Mouse (Mus musculus): ENCODE data around the gene Slc19a2. TPM values are rescaled to one million over a fixed set of nuclear protein-coding genes. Genes with fewer than 3 reads are reported as not detected.
A peak's percentile ranks its signal among the peaks of the same experiment; 100 is the strongest.
"Not testable (repeated sequence)": the region's sequence is repeated elsewhere in the genome, so short reads cannot be mapped to it uniquely, and the experiment has no call there.

Gene Slc19a2
- polyA plus RNA-seq, 1 experiment from 2014 or later: 8.0 TPM

DNA sequence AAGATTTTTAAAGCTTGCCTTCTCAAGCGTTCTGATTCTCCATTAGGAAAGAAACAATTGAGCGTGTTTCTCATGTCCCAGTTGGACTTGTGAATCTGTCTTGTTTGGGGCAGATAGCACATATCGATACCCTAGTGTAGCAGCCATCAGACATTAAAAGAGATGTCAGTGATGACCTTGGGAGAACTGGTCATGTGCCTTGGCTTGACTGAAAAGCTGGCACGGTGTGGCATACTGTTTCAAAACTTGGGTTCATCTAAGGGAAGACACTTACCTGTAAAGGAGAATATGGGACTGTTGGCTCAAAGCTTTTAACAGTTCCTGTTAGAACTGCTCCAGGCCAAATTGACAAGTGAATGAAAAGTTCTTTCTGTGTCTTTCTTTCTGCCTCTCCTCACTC, 28.6 kb upstream of the Slc19a2 start:
- 87% methylated on average over 4 of the region's 4 CpGs for WGBS
- no peak overlapping the region for H3K4me2 ChIP-seq (ENCODE audit: low read length)
- no peaks in the 10 kb centered on the region for H3K36me3 ChIP-seq (ENCODE audit: control insufficient read depth, insufficient read depth)
- H3K9ac ChIP-seq (replicated peaks; ENCODE audit: low read depth, low read length): no peak overlapping the region
- no peak overlapping the region for H3K4me3 ChIP-seq (replicated peaks; ENCODE audit: low read length)
- no peak overlapping the region for H3K27ac ChIP-seq (ENCODE audit: low read length)
- 0 out of 2 replicates have a peak, but pooled peaks cover 2% of the 10 kb centered on the region for H3K27me3 ChIP-seq (replicated peaks; ENCODE audit: control insufficient read depth, insufficient read depth, low read length)
- peaks cover 4% of the 10 kb centered on the region; the same call in 1 of the 2 replicates for H3K4me1 ChIP-seq (replicated peaks; ENCODE audit: control insufficient read depth, insufficient read depth, low read length)
- no peaks in the 10 kb centered on the region for H3K9me3 ChIP-seq (ENCODE audit: control insufficient read depth, low read length)
- ATAC-seq: no peak

GRCm38 (mm10) chr1:164223089-164223488, 25.8 kb upstream of the Slc19a2 start:
- H3K9me3 ChIP-seq (ENCODE audit: control insufficient read depth, low read length): no peaks in the 10 kb centered on the region
- no peak overlapping the region for H3K9ac ChIP-seq (replicated peaks; ENCODE audit: low read depth, low read length)
- no peak overlapping the region for H3K4me3 ChIP-seq (replicated peaks; ENCODE audit: low read length)
- no peak overlapping the region for H3K27ac ChIP-seq (ENCODE audit: low read length)
- H3K4me1 ChIP-seq (replicated peaks; ENCODE audit: control insufficient read depth, insufficient read depth, low read length): peaks cover under 1% of the 10 kb centered on the region; the same call in 1 of the 2 replicates
- 0 out of 2 replicates have a peak, but pooled peaks cover 2% of the 10 kb centered on the region for H3K27me3 ChIP-seq (replicated peaks; ENCODE audit: control insufficient read depth, insufficient read depth, low read length)
- no peak for ATAC-seq
- H3K36me3 ChIP-seq (ENCODE audit: control insufficient read depth, insufficient read depth): no peaks in the 10 kb centered on the region
- no peak overlapping the region for H3K4me2 ChIP-seq (ENCODE audit: low read length)

DNA sequence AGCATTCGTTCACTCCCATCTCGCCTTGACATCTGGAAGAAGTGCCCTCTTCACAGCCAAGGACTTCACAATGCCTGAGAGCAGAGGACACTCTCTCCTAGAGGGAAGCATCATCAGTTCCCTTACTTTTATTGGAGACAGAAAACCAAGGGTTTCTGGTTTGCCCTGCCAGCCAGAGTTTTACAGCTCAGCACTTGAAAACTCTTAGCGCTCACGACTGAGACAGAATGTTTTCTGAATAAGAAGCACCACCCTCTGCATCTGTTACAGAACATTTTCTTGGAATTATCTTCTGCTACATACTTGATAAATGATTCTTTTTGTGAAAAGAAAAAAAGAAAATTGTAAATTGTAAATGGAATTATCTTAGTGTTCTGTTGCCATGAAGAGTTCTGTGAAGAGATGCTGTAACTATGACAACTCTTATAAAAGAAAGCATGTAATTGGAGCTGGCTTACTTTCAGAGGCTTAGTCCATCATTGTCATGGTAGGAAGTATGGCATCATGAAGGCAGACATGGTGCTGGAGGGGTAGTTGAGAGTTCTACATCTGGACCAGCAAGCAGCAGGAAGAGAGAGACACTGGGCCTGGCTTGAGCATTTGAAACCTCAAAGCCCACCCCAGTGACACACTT, 16.8 kb upstream of the Slc19a2 start:
- WGBS: 70% methylated on average over 2 of the region's 4 CpGs
- H3K4me3 ChIP-seq (replicated peaks; ENCODE audit: low read length); H3K4me1 ChIP-seq (replicated peaks; ENCODE audit: control insufficient read depth, insufficient read depth, low read length); H3K9ac ChIP-seq (replicated peaks; ENCODE audit: low read depth, low read length); H3K27me3 ChIP-seq (replicated peaks; ENCODE audit: control insufficient read depth, insufficient read depth, low read length); H3K9me3 ChIP-seq (ENCODE audit: control insufficient read depth, low read length); H3K4me2 ChIP-seq (ENCODE audit: low read length); H3K36me3 ChIP-seq (ENCODE audit: control insufficient read depth, insufficient read depth); H3K27ac ChIP-seq (ENCODE audit: low read length); ATAC-seq: not testable (repeated sequence)

GRCm38 (mm10) chr1:164233447-164233846, 15.4 kb upstream of the Slc19a2 start:
- Histone ChIP-seq H3K27ac (ENCODE audit: low read length) (no peak overlapping the region), H3K27me3 (replicated peaks; ENCODE audit: control insufficient read depth, insufficient read depth, low read length) (no peaks in the 10 kb centered on the region), H3K4me2 (ENCODE audit: low read length) (no peak overlapping the region), H3K4me3 (replicated peaks; ENCODE audit: low read length) (no peak overlapping the region), H3K4me1 (replicated peaks; ENCODE audit: control insufficient read depth, insufficient read depth, low read length) (no peaks in the 10 kb centered on the region), H3K9ac (replicated peaks; ENCODE audit: low read depth, low read length) (no peak overlapping the region), H3K36me3 (ENCODE audit: control insufficient read depth, insufficient read depth) (no peaks in the 10 kb centered on the region), H3K9me3 (ENCODE audit: control insufficient read depth, low read length) (no peaks in the 10 kb centered on the region)
- no peak for ATAC-seq
- WGBS: 89% methylated on average over 1 of the region's 1 CpGs

DNA sequence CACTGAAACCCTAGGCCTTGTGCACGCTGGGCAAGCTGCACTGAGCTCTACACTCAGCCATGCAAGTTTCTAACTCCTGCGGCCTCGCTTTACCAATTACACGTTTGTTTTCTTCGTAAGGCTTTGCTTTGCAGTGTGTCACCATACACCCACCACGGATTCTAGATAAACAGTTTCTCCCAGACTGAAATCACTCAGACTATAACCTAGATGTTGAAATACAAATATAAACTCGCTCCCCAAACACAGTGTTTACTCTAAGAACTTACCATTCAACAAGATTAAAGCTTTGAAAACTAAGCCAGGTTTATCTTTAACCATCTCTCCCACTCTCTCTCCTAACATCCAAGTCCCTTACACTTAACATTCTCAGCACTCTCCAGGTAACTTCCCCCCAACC, 13.8 kb upstream of the Slc19a2 start:
- Histone ChIP-seq H3K9me3 (ENCODE audit: control insufficient read depth, low read length) (no peaks in the 10 kb centered on the region), H3K27ac (ENCODE audit: low read length) (no peak overlapping the region), H3K9ac (replicated peaks; ENCODE audit: low read depth, low read length) (no peak overlapping the region), H3K27me3 (replicated peaks; ENCODE audit: control insufficient read depth, insufficient read depth, low read length) (no peaks in the 10 kb centered on the region), H3K36me3 (ENCODE audit: control insufficient read depth, insufficient read depth) (no peaks in the 10 kb centered on the region), H3K4me2 (ENCODE audit: low read length) (no peak overlapping the region), H3K4me1 (replicated peaks; ENCODE audit: control insufficient read depth, insufficient read depth, low read length) (no peaks in the 10 kb centered on the region), H3K4me3 (replicated peaks; ENCODE audit: low read length) (no peak overlapping the region)
- 62% methylated on average over 7 of the region's 7 CpGs for WGBS
- ATAC-seq: no peak

DNA sequence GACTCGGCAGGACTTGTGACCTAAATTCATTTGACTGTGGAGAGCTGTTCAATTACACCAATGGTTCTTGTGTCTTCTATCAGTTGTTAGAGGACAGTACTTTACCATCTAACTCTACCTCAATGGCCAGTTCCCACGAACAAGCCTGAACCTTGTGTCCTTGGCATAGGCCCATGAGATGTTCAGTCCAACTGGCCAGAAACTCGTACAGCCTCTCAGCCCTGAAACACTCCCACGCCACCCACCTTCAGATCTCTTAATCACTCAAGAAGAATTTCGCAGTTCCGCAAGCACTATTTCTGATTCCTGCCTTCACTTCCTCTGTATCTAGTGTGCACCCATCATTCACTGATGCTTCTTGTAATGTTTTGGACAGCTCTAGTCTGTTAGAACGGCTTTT, 12.8 kb upstream of the Slc19a2 start:
- Histone ChIP-seq H3K9me3 (ENCODE audit: control insufficient read depth, low read length) (no peaks in the 10 kb centered on the region), H3K27me3 (replicated peaks; ENCODE audit: control insufficient read depth, insufficient read depth, low read length) (no peaks in the 10 kb centered on the region), H3K9ac (replicated peaks; ENCODE audit: low read depth, low read length) (no peak overlapping the region), H3K27ac (ENCODE audit: low read length) (no peak overlapping the region), H3K4me2 (ENCODE audit: low read length) (no peak overlapping the region), H3K4me1 (replicated peaks; ENCODE audit: control insufficient read depth, insufficient read depth, low read length) (no peaks in the 10 kb centered on the region), H3K36me3 (ENCODE audit: control insufficient read depth, insufficient read depth) (no peaks in the 10 kb centered on the region), H3K4me3 (replicated peaks; ENCODE audit: low read length) (no peak overlapping the region)
- no peak for ATAC-seq
- WGBS: 58% methylated on average over 7 of the region's 7 CpGs

- no peak overlapping the region for H3K4me2 ChIP-seq (ENCODE audit: low read length)
- H3K27ac ChIP-seq (ENCODE audit: low read length): no peak overlapping the region
- H3K9ac ChIP-seq (replicated peaks; ENCODE audit: low read depth, low read length): no peak overlapping the region
- no peaks in the 10 kb centered on the region for H3K27me3 ChIP-seq (replicated peaks; ENCODE audit: control insufficient read depth, insufficient read depth, low read length)
- no peak for ATAC-seq
- H3K4me1 ChIP-seq (replicated peaks; ENCODE audit: control insufficient read depth, insufficient read depth, low read length): no peaks in the 10 kb centered on the region
- 85% methylated on average over 2 of the region's 2 CpGs for WGBS
- no peak overlapping the region for H3K4me3 ChIP-seq (replicated peaks; ENCODE audit: low read length)
- no peaks in the 10 kb centered on the region for H3K36me3 ChIP-seq (ENCODE audit: control insufficient read depth, insufficient read depth)
- no peaks in the 10 kb centered on the region for H3K9me3 ChIP-seq (ENCODE audit: control insufficient read depth, low read length)
Observed at GRCm38 (mm10) chr1:164241494-164241893, 7.4 kb upstream of the Slc19a2 start.

- no peak for ATAC-seq
- H3K27ac ChIP-seq (ENCODE audit: low read length): no peak overlapping the region
- H3K4me3 ChIP-seq (replicated peaks; ENCODE audit: low read length): no peak overlapping the region
- no peak overlapping the region for H3K4me2 ChIP-seq (ENCODE audit: low read length)
- H3K9ac ChIP-seq (replicated peaks; ENCODE audit: low read depth, low read length): no peak overlapping the region
- H3K4me1 ChIP-seq (replicated peaks; ENCODE audit: control insufficient read depth, insufficient read depth, low read length): peaks cover 1% of the 10 kb centered on the region; the same call in 1 of the 2 replicates
- H3K9me3 ChIP-seq (ENCODE audit: control insufficient read depth, low read length): no peaks in the 10 kb centered on the region
- no peaks in the 10 kb centered on the region for H3K36me3 ChIP-seq (ENCODE audit: control insufficient read depth, insufficient read depth)
- WGBS: 70% methylated on average over 8 of the region's 8 CpGs
- H3K27me3 ChIP-seq (replicated peaks; ENCODE audit: control insufficient read depth, insufficient read depth, low read length): no peaks in the 10 kb centered on the region
Observed at GRCm38 (mm10) chr1:164242809-164243208, 6.0 kb upstream of the Slc19a2 start.

DNA sequence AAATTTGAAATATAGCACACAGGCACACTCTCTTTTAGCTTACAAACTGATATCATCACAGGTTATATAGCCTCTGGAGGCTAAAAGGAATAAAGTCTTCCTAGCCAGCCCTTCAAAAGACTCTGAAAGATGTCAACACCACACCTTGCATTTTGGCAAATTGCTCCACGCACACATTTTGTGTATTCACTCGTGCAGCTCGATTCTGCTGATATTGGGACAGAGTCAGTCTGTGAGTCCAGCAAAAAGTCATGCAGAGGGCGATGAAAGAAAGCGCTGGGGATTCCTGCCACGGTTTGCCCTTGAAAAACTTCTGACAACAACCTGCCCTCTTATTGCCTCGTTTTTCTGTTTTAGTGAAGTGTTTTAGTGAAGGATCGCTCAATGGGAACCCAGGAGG, 1.4 kb upstream of the Slc19a2 start:
- Histone ChIP-seq H3K4me3 (replicated peaks; ENCODE audit: low read length) (no peak overlapping the region), H3K4me2 (ENCODE audit: low read length) (no peak overlapping the region), H3K27ac (ENCODE audit: low read length) (no peak overlapping the region), H3K27me3 (replicated peaks; ENCODE audit: control insufficient read depth, insufficient read depth, low read length) (no peaks in the 10 kb centered on the region), H3K4me1 (replicated peaks; ENCODE audit: control insufficient read depth, insufficient read depth, low read length) (peaks cover 19% of the 10 kb centered on the region), H3K9ac (replicated peaks; ENCODE audit: low read depth, low read length) (no peak overlapping the region), H3K9me3 (ENCODE audit: control insufficient read depth, low read length) (no peaks in the 10 kb centered on the region), H3K36me3 (ENCODE audit: control insufficient read depth, insufficient read depth) (no peaks in the 10 kb centered on the region)
- WGBS: 35% methylated on average over 8 of the region's 8 CpGs
- ATAC-seq: no peak

DNA sequence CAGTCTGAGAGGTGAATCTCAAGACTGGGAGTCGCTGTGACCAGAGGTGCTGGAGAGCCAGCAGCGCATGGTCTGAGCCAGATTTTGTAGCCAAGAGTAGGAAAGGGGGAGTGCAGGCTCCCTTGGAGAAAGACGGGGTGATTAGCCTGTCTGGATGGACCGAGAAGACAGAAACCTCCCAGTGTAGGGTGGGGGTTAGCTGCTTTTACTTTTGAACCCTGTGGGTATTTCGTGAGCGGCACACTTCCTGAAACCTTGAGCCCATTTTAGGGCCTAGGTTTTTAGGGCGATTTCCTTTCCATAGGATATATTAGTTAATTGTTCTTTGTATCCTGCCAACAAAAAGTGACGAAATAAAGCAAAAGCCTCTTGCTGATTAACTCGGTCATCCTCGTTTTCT, 875 bp upstream of the Slc19a2 start:
- H3K9me3 ChIP-seq (ENCODE audit: control insufficient read depth, low read length): no peaks in the 10 kb centered on the region
- peak overlapping the region; percentile 59 for H3K4me3 ChIP-seq (replicated peaks; ENCODE audit: low read length)
- peak overlapping the region; percentile 65 for H3K4me2 ChIP-seq (ENCODE audit: low read length)
- no peaks in the 10 kb centered on the region for H3K36me3 ChIP-seq (ENCODE audit: control insufficient read depth, insufficient read depth)
- peak overlapping the region; percentile 54 for H3K9ac ChIP-seq (replicated peaks; ENCODE audit: low read depth, low read length)
- H3K27ac ChIP-seq (ENCODE audit: low read length): no peak overlapping the region
- peaks cover 19% of the 10 kb centered on the region for H3K4me1 ChIP-seq (replicated peaks; ENCODE audit: control insufficient read depth, insufficient read depth, low read length)
- H3K27me3 ChIP-seq (replicated peaks; ENCODE audit: control insufficient read depth, insufficient read depth, low read length): no peaks in the 10 kb centered on the region
- WGBS: 8% methylated on average over 10 of the region's 10 CpGs
- no peak for ATAC-seq
